Mouse (Mus musculus): Measurements from ENCODE around the gene Fam117a. TPM values are rescaled to one million over a fixed set of nuclear protein-coding genes. Genes with fewer than 3 reads are reported as not detected.
A peak's percentile ranks its signal among the peaks of the same experiment; 100 is the strongest.

The Fam117a gene
- polyA plus RNA-seq, 1 experiment from 2014 or later: 59.0 TPM

GRCm38 (mm10) chr11:95333805-95334204, 3.0 kb upstream of the Fam117a start:
- Histone ChIP-seq H3K4me1 (peaks cover 63% of the 10 kb centered on the region), H3K27me3 (replicated peaks) (no peaks in the 10 kb centered on the region), H3K36me3 (no peaks in the 10 kb centered on the region), H3K9ac (peak overlapping the region; percentile 47), H3K4me3 (no peak overlapping the region), H3K27ac (peak overlapping the region; percentile 94), H3K4me2 (peak overlapping the region; percentile 49), H3K9me3 (replicated peaks) (no peaks in the 10 kb centered on the region)
- peak; percentile 89 for ATAC-seq
- 25% methylated on average over 9 of the region's 9 CpGs for WGBS (ENCODE audit: insufficient replicate concordance)

GRCm38 (mm10) chr11:95334448-95335060, 2.3 kb upstream of the Fam117a start:
- Histone ChIP-seq H3K27me3 (replicated peaks) (no peaks in the 10 kb centered on the region), H3K4me3 (peak overlapping the region; percentile 2; the same call in 1 of the 2 replicates), H3K4me2 (peak overlapping the region; percentile 49), H3K36me3 (no peaks in the 10 kb centered on the region), H3K27ac (peak overlapping the region; percentile 94), H3K9me3 (replicated peaks) (no peaks in the 10 kb centered on the region), H3K4me1 (peaks cover 66% of the 10 kb centered on the region), H3K9ac (peak overlapping the region; percentile 47)
- no peak for ATAC-seq
- 29% methylated on average over 5 of the region's 5 CpGs for WGBS (ENCODE audit: insufficient replicate concordance)

GRCm38 (mm10) chr11:95337129-95337813, 453 bp downstream of the Fam117a start:
- Histone ChIP-seq H3K36me3 (peaks cover 24% of the 10 kb centered on the region), H3K27ac (peak overlapping the region; percentile 99), H3K27me3 (replicated peaks) (no peaks in the 10 kb centered on the region), H3K4me1 (peaks cover 76% of the 10 kb centered on the region), H3K4me3 (peak overlapping the region; percentile 98), H3K9me3 (replicated peaks) (no peaks in the 10 kb centered on the region), H3K9ac (peak overlapping the region; percentile 99), H3K4me2 (peak overlapping the region; percentile 75)
- ATAC-seq: peak; percentile 11; the same call in 1 of the 2 replicates
- WGBS (ENCODE audit: insufficient replicate concordance): 2% methylated on average over 50 of the region's 50 CpGs

GRCm38 (mm10) chr11:95337846-95338342, 1.1 kb downstream of the Fam117a start:
- whole genome bisulfite sequencing (ENCODE audit: insufficient replicate concordance): 10% methylated on average over 9 of the region's 9 CpGs
- Histone ChIP-seq H3K27me3 (replicated peaks) (no peaks in the 10 kb centered on the region), H3K9ac (peak overlapping the region; percentile 99), H3K4me3 (peak overlapping the region; percentile 98), H3K27ac (peak overlapping the region; percentile 99), H3K9me3 (replicated peaks) (no peaks in the 10 kb centered on the region), H3K4me2 (peak overlapping the region; percentile 75), H3K4me1 (peaks cover 77% of the 10 kb centered on the region), H3K36me3 (peaks cover 30% of the 10 kb centered on the region)
- no peak for ATAC-seq

GRCm38 (mm10) chr11:95339471-95340021, 2.7 kb downstream of the Fam117a start:
- peak overlapping the region; percentile 98 for H3K4me3 ChIP-seq
- peaks cover 79% of the 10 kb centered on the region for H3K4me1 ChIP-seq
- H3K9me3 ChIP-seq (replicated peaks): no peaks in the 10 kb centered on the region
- 9% methylated on average over 14 of the region's 14 CpGs for WGBS (ENCODE audit: insufficient replicate concordance)
- H3K9ac ChIP-seq: peak overlapping the region; percentile 99
- ATAC-seq: peak; percentile 78
- peaks cover 47% of the 10 kb centered on the region for H3K36me3 ChIP-seq
- H3K27me3 ChIP-seq (replicated peaks): no peaks in the 10 kb centered on the region
- H3K4me2 ChIP-seq: peak overlapping the region; percentile 75
- peak overlapping the region; percentile 99 for H3K27ac ChIP-seq

- no peak for ATAC-seq
- Histone ChIP-seq H3K36me3 (peaks cover 54% of the 10 kb centered on the region), H3K27me3 (replicated peaks) (no peaks in the 10 kb centered on the region), H3K9me3 (replicated peaks) (no peaks in the 10 kb centered on the region), H3K4me3 (peak overlapping the region; percentile 98), H3K27ac (peak overlapping the region; percentile 99), H3K9ac (peak overlapping the region; percentile 99), H3K4me2 (peak overlapping the region; percentile 75), H3K4me1 (peaks cover 79% of the 10 kb centered on the region)
- WGBS (ENCODE audit: insufficient replicate concordance): 59% methylated on average over 1 of the region's 1 CpGs
Observed at GRCm38 (mm10) chr11:95340259-95340658, 3.4 kb downstream of the Fam117a start.

- Histone ChIP-seq H3K4me3 (peak overlapping the region; percentile 98), H3K4me2 (peak overlapping the region; percentile 75), H3K9ac (peak overlapping the region; percentile 99), H3K27me3 (replicated peaks) (no peaks in the 10 kb centered on the region), H3K27ac (peak overlapping the region; percentile 99), H3K9me3 (replicated peaks) (no peaks in the 10 kb centered on the region), H3K4me1 (peaks cover 79% of the 10 kb centered on the region), H3K36me3 (peaks cover 58% of the 10 kb centered on the region)
- no peak for ATAC-seq
- WGBS (ENCODE audit: insufficient replicate concordance): 37% methylated on average over 5 of the region's 5 CpGs
Observed at GRCm38 (mm10) chr11:95340664-95341063, 3.8 kb downstream of the Fam117a start.

GRCm38 (mm10) chr11:95343180-95343579, 6.4 kb downstream of the Fam117a start:
- peak overlapping the region; percentile 98 for H3K4me3 ChIP-seq
- peak overlapping the region; percentile 99; the same call in 1 of the 2 replicates for H3K27ac ChIP-seq
- H3K4me1 ChIP-seq: peaks cover 88% of the 10 kb centered on the region
- ATAC-seq: no peak
- no peaks in the 10 kb centered on the region for H3K9me3 ChIP-seq (replicated peaks)
- 70% methylated on average over 4 of the region's 4 CpGs for WGBS (ENCODE audit: insufficient replicate concordance)
- peaks cover 83% of the 10 kb centered on the region for H3K36me3 ChIP-seq
- peak overlapping the region; percentile 75 for H3K4me2 ChIP-seq
- H3K27me3 ChIP-seq (replicated peaks): no peaks in the 10 kb centered on the region
- peak overlapping the region; percentile 99 for H3K9ac ChIP-seq

GRCm38 (mm10) chr11:95344181-95344580, 7.4 kb downstream of the Fam117a start:
- Histone ChIP-seq H3K4me2 (peak overlapping the region; percentile 75), H3K9ac (peak overlapping the region; percentile 35; the same call in 1 of the 2 replicates), H3K27ac (peak overlapping the region; percentile 59), H3K9me3 (replicated peaks) (no peaks in the 10 kb centered on the region), H3K4me1 (peaks cover 87% of the 10 kb centered on the region), H3K36me3 (peaks cover 93% of the 10 kb centered on the region), H3K4me3 (0 out of 2 replicates have a peak overlapping the region, but pooled peaks have one; percentile 98), H3K27me3 (replicated peaks) (no peaks in the 10 kb centered on the region)
- no peak for ATAC-seq
- 80% methylated on average over 2 of the region's 2 CpGs for WGBS (ENCODE audit: insufficient replicate concordance)

- no peak overlapping the region for H3K4me2 ChIP-seq
- H3K36me3 ChIP-seq: peaks cover 100% of the 10 kb centered on the region
- no peak overlapping the region for H3K4me3 ChIP-seq
- WGBS (ENCODE audit: insufficient replicate concordance): 68% methylated on average over 6 of the region's 6 CpGs
- ATAC-seq: no peak
- H3K4me1 ChIP-seq: peaks cover 93% of the 10 kb centered on the region
- H3K9ac ChIP-seq: peak overlapping the region; percentile 29; the same call in 1 of the 2 replicates
- no peaks in the 10 kb centered on the region for H3K27me3 ChIP-seq (replicated peaks)
- no peaks in the 10 kb centered on the region for H3K9me3 ChIP-seq (replicated peaks)
- H3K27ac ChIP-seq: peak overlapping the region; percentile 64
Observed at GRCm38 (mm10) chr11:95350289-95350688, 13.5 kb downstream of the Fam117a start.

GRCm38 (mm10) chr11:95350960-95351359, 14.1 kb downstream of the Fam117a start:
- no peaks in the 10 kb centered on the region for H3K27me3 ChIP-seq (replicated peaks)
- peaks cover 93% of the 10 kb centered on the region for H3K4me1 ChIP-seq
- no peaks in the 10 kb centered on the region for H3K9me3 ChIP-seq (replicated peaks)
- ATAC-seq: no peak
- no peak overlapping the region for H3K4me3 ChIP-seq
- H3K9ac ChIP-seq: no peak overlapping the region
- H3K4me2 ChIP-seq: no peak overlapping the region
- H3K27ac ChIP-seq: peak overlapping the region; percentile 64; the same call in 1 of the 2 replicates
- WGBS (ENCODE audit: insufficient replicate concordance): 90% methylated on average over 3 of the region's 3 CpGs
- H3K36me3 ChIP-seq: peaks cover 100% of the 10 kb centered on the region

GRCm38 (mm10) chr11:95352686-95353085, 15.9 kb downstream of the Fam117a start:
- H3K27ac ChIP-seq: peak overlapping the region; percentile 75
- H3K27me3 ChIP-seq (replicated peaks): no peaks in the 10 kb centered on the region
- 75% methylated on average over 2 of the region's 2 CpGs for WGBS (ENCODE audit: insufficient replicate concordance)
- H3K36me3 ChIP-seq: peaks cover 97% of the 10 kb centered on the region
- no peak for ATAC-seq
- no peak overlapping the region for H3K9ac ChIP-seq
- peaks cover 96% of the 10 kb centered on the region for H3K4me1 ChIP-seq
- no peaks in the 10 kb centered on the region for H3K9me3 ChIP-seq (replicated peaks)
- H3K4me3 ChIP-seq: no peak overlapping the region
- peak overlapping the region; percentile 13; the same call in 1 of the 2 replicates for H3K4me2 ChIP-seq
